Mouse (Mus musculus): ENCODE data around the gene Zfp85. TPM values are rescaled to one million over a fixed set of nuclear protein-coding genes. Genes with fewer than 3 reads are reported as not detected.

Zfp85 gene
- polyA plus RNA-seq, 1 experiment from 2014 or later = 4.7 TPM

DNA sequence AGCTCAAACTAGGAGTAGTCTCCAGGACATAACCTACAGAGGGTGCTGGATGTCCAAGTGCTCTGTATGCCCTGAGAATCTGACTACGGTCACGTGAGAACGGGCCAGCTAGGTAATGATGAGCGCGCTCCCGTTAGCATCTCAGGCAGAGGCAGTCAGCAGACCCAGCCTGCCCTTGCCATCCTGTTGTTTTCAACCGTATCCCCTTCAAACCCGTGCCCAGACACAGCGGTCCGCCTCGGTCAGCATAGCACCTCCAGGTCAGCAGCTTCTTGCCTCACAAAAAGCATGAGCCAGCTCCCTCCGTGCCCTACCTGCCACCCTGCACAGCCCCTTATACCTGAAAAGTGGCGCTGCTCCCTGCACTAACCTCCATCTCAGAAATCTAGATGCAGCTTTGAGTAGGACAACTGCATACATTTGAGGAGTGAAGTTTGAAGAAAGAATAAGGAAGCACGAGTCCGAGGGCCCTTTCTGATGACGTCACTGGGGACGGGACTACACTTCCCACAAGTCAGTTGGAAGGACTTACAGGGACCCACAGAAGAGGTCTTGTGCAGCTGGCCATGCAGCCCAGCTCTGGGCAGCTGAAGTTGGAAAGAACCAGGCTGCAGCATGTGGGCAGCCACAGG lies 31.1 kb downstream of the Zfp85 start:
- under 1% methylated on average over 17 of the region's 17 CpGs for WGBS
- H3K27ac ChIP-seq (ENCODE audit: low read length) = peak overlapping the region; percentile 62; the same call in 1 of the 2 replicates
- H3K4me2 ChIP-seq (replicated peaks; ENCODE audit: low read depth, low read length) = peak overlapping the region; percentile 57
- H3K9ac ChIP-seq (replicated peaks; ENCODE audit: low read depth, low read length) = peak overlapping the region; percentile 81
- peak; percentile 93 for ATAC-seq (ENCODE audit: insufficient number of reproducible peaks, insufficient read depth, low FRiP score, low read depth)
- 0 out of 2 replicates have a peak, but pooled peaks cover 5% of the 10 kb centered on the region for H3K4me1 ChIP-seq (ENCODE audit: control insufficient read depth, insufficient read depth, low read length)
- H3K9me3 ChIP-seq (ENCODE audit: control insufficient read depth, low read depth, low read length) = no peaks in the 10 kb centered on the region
- H3K36me3 ChIP-seq (ENCODE audit: control insufficient read depth, insufficient read depth, low read length) = no peaks in the 10 kb centered on the region
- H3K27me3 ChIP-seq (ENCODE audit: control insufficient read depth, insufficient read depth, low read length) = no peaks in the 10 kb centered on the region
- peak overlapping the region; percentile 83 for H3K4me3 ChIP-seq (ENCODE audit: low read depth, low read length)

Other genes starting within 250 kb of the Zfp85 start
- not detected in 2 replicates for gene Gm26965, start 229.1 kb downstream of the Zfp85 start, polyA plus RNA-seq (2014; fragmentation: Nextera tagmentation; extraction: Ambion mirVana)
- 25.0 and 29.0 TPM in 2 replicates for gene Zfp87, start 229.1 kb downstream of the Zfp85 start, polyA plus RNA-seq (2014; fragmentation: Nextera tagmentation; extraction: Ambion mirVana)
- 16.3 and 17.5 TPM in 2 replicates for gene Zfp748, start 201.4 kb downstream of the Zfp85 start, polyA plus RNA-seq (2014; fragmentation: Nextera tagmentation; extraction: Ambion mirVana)
- 5.1 and 5.6 TPM in 2 replicates for gene Zfp729b, start 145.5 kb downstream of the Zfp85 start, polyA plus RNA-seq (2014; fragmentation: Nextera tagmentation; extraction: Ambion mirVana)
- gene Gm49345, start 117.5 kb downstream of the Zfp85 start, polyA plus RNA-seq (2014; fragmentation: Nextera tagmentation; extraction: Ambion mirVana) = not detected in 2 replicates
- gene Zfp729a, start 117.4 kb downstream of the Zfp85 start, polyA plus RNA-seq (2014; fragmentation: Nextera tagmentation; extraction: Ambion mirVana) = 3.5 and 3.6 TPM in 2 replicates
- gene Zfp738, start 68.2 kb downstream of the Zfp85 start, polyA plus RNA-seq (2014; fragmentation: Nextera tagmentation; extraction: Ambion mirVana) = 12.3 and 13.6 TPM in 2 replicates
- gene Zfp65, start 26.1 kb downstream of the Zfp85 start, polyA plus RNA-seq (2014; fragmentation: Nextera tagmentation; extraction: Ambion mirVana) = 3.5 and 5.0 TPM in 2 replicates
- gene Zfp493, start 24.5 kb upstream of the Zfp85 start, polyA plus RNA-seq (2014; fragmentation: Nextera tagmentation; extraction: Ambion mirVana) = 2.7 and 3.5 TPM in 2 replicates
- 6.7 and 9.1 TPM in 2 replicates for gene Zfp273, start 58.5 kb upstream of the Zfp85 start, polyA plus RNA-seq (2014; fragmentation: Nextera tagmentation; extraction: Ambion mirVana)
- gene Gm10037, start 75.9 kb upstream of the Zfp85 start, polyA plus RNA-seq (2014; fragmentation: Nextera tagmentation; extraction: Ambion mirVana) = 2.3 and 4.0 TPM in 2 replicates
- gene BC048507, start 108.1 kb upstream of the Zfp85 start, polyA plus RNA-seq (2014; fragmentation: Nextera tagmentation; extraction: Ambion mirVana) = not detected in 2 replicates

All from stomach, embryonic 14.5 days (tissue).